Mouse (Mus musculus): Measurements from ENCODE around the gene Pld5. TPM values are rescaled to one million over a fixed set of nuclear protein-coding genes. Genes with fewer than 3 reads are reported as not detected.
A peak's percentile ranks its signal among the peaks of the same experiment; 100 is the strongest.

Pld5 gene
- total RNA-seq, 2 experiments from 2014 or later = 1.2 to 1.4 TPM

- DNase-seq = no peak
Observed at GRCm38 (mm10) chr1:176167114-176167513, 108.0 kb downstream of the Pld5 start.

- DNase-seq = no peak
Observed at GRCm38 (mm10) chr1:176145306-176145705, 129.8 kb downstream of the Pld5 start.

GRCm38 (mm10) chr1:176134379-176134778, 140.7 kb downstream of the Pld5 start:
- DNase-seq = no peak

- DNase-seq = no peak
Observed at GRCm38 (mm10) chr1:176125771-176126170, 149.3 kb downstream of the Pld5 start.

GRCm38 (mm10) chr1:176124441-176124840, 150.7 kb downstream of the Pld5 start:
- DNase-seq = no peak

- no peak for DNase-seq
Observed at GRCm38 (mm10) chr1:176123781-176124180, 151.3 kb downstream of the Pld5 start.

- DNase-seq = no peak
Observed at GRCm38 (mm10) chr1:176115604-176116003, 159.5 kb downstream of the Pld5 start.

- DNase-seq = peak; percentile 5 to 6
Observed at GRCm38 (mm10) chr1:176098685-176099320, 176.3 kb downstream of the Pld5 start.

GRCm38 (mm10) chr1:176092119-176092518, 183.0 kb downstream of the Pld5 start:
- no peak for DNase-seq

- DNase-seq = no peak
Observed at GRCm38 (mm10) chr1:176089382-176089781, 185.7 kb downstream of the Pld5 start.

GRCm38 (mm10) chr1:176085952-176086648, 189.0 kb downstream of the Pld5 start:
- DNase-seq = peak in 1 of 2 experiments; percentile 7

GRCm38 (mm10) chr1:176082306-176082705, 192.8 kb downstream of the Pld5 start:
- no peak for DNase-seq

- no peak for DNase-seq
Observed at GRCm38 (mm10) chr1:176080969-176081368, 194.1 kb downstream of the Pld5 start.

- DNase-seq = no peak
Observed at GRCm38 (mm10) chr1:176078410-176078809, 196.7 kb downstream of the Pld5 start.

GRCm38 (mm10) chr1:176076799-176077198, 198.3 kb downstream of the Pld5 start:
- no peak for DNase-seq

- no peak for DNase-seq
Observed at GRCm38 (mm10) chr1:176075810-176076209, 199.3 kb downstream of the Pld5 start.

GRCm38 (mm10) chr1:176075409-176075808, 199.7 kb downstream of the Pld5 start:
- DNase-seq = no peak

- DNase-seq = no peak
Observed at GRCm38 (mm10) chr1:176074526-176074925, 200.6 kb downstream of the Pld5 start.

GRCm38 (mm10) chr1:176065281-176065680, 209.8 kb downstream of the Pld5 start:
- no peak for DNase-seq

- no peak for DNase-seq
Observed at GRCm38 (mm10) chr1:176064471-176064870, 210.6 kb downstream of the Pld5 start.

GRCm38 (mm10) chr1:176053653-176054052, 221.5 kb downstream of the Pld5 start:
- DNase-seq = no peak

- DNase-seq = no peak
Observed at GRCm38 (mm10) chr1:176046995-176047394, 228.1 kb downstream of the Pld5 start.

- no peak for DNase-seq
Observed at GRCm38 (mm10) chr1:176046375-176046774, 228.7 kb downstream of the Pld5 start.

GRCm38 (mm10) chr1:176043056-176043455, 232.1 kb downstream of the Pld5 start:
- DNase-seq = no peak
